Mouse (Mus musculus) adrenal gland, postnatal 14 days (tissue): ENCODE measurements at regions not wholly inside any gene's neighbourhood (a gene's known extent, or its start where the extent isn't known, plus 50 kb on each side); places are given as distances from the start of the nearest gene placed in this dataset.

Experiments
- DNase-seq: peaks from one replicate; pipeline ENCODE4 v3.0.0; 2021; ENCODE audit warnings: mixed read lengths

DNA sequence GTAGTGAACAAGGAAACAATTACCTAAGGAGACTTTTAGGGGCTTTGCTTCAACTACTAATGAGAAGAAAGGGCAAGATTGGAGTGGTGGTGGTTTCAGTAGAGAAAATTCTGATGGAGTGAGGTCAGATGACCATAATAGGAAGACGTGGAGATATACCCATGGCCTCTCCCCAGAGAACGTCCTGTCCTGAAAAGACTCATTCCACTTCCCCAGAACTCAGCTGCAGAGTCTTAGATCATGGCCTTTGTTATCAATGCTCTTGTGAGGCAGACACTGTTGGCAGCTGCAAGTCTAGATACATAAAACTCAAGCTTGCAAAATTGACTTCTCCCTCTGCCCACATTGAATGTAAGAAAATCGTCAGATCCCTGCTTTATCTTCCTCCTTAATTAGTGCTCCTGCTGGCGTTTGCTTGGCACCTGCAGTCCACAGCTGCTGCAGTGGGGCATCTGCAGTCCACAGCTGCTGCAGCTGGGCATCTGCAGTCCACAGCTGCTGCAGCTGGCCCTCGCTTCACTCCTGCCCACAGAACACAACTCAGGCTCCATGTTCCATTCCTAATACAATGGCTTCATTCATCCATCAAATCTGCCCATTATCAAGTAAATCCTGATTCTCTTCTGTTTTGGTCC is 162.5 kb downstream of the Cxcl12 start:
- DNase-seq: no peak

- DNase-seq: no peak
These were observed 164.3 kb downstream of the Cxcl12 start for GRCm38 (mm10) chr6:117332641-117333040.

DNA sequence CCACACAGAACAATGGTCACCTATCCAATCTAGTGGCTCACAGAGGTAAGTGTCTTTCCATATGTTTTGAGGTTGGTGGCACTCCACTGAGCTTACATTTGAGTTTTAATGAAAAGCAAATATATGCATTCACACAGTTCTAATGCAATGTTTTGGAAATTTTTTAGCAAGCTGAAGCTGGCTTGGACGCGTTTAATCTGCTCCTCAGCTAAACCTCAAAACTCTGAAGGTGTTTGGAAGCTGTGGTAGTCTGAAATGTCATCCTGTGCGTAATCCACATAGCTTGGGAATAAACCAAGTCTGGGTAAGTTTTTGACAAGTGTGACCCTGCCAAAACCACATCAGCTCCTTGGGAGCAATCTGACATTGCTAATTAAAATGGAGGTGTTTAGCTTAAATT is 173.8 kb downstream of the Cxcl12 start:
- DNase-seq: no peak

- no peak for DNase-seq
These were observed 179.0 kb downstream of the Cxcl12 start for GRCm38 (mm10) chr6:117347356-117347755.

DNA sequence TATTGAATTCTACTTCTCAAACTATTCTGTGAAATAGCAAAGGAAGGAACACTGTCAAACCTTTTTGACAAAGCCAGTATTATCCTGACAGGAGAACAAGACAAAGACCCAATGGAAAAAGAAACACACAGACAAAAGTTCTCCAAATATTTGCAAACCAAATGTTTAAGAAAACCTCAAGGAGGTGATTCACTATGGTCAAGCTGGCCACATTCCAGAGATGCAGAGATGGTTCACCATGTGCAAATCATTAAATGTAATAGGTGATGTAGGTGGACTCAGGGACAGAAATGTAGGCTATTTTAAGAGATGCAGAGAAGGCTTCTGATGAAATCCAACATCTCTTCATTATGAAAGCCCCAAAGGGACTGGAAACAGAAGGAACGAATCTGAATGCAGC is 183.5 kb downstream of the Cxcl12 start:
- DNase-seq: no peak

DNA sequence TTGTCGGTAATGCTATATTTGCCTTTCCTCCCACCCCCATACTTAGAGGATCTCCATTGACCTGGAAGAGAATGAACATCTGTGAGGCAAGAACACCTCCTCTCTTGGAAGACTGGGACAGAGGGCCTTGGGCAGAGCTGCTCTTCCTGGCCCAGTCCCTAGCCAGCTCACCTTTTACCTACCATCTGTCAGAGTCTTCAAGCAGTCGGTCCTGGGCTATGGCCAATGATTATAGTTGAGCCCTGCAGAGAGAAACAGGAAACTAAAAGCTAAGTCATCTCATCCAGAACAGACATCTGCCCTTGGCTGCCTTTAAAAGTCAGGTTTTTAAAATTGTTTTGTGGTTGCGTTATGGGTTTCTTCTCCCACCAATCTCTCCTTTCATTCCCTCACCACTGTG is 184.8 kb downstream of the Cxcl12 start:
- DNase-seq: no peak

- no peak for DNase-seq
These were observed 187.8 kb downstream of the Cxcl12 start for GRCm38 (mm10) chr6:117356101-117356500.

DNA sequence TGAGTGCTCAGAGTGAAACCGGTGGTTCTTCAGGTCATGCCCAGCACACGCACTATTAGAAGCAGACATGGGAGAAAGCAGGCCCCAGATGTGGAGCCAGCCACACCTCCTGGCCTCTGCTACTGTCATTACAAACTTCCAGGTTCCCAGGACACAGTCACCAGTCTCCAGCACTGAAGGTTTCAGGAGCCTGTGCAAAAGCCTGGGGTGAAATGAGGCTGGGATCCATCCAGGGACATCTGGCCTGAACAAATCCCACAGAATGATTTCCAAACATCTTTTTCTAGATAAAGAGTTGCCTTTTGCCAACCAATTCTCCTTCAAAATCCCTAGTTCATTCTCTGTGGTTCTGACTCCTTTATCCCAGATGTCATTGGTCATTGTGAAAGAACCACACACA is 191.1 kb downstream of the Cxcl12 start:
- DNase-seq: peak; percentile 14

GRCm38 (mm10) chr6:117366563-117366962 is 198.2 kb downstream of the Cxcl12 start:
- DNase-seq: no peak

DNA sequence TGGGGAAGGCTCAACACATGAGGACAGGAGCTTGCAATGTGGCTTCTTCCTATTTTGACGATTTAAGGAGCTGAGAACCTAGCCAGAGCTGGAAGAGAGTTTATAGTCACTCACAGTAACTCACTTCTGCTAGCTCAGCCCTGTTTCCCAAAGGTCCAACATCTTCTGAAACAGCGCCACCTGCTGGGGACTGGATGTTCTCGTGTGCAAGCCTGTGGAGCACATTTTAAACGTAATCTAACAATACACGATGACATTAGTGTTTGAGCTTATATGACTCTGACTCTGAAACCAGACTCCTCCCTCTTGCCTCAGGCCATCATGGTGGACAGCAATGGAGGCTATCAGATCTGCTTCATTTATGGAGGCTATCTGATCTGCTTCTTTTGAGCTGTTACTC is 207.7 kb downstream of the Cxcl12 start:
- no peak for DNase-seq

- peak; percentile 9 for DNase-seq
These were observed 211.6 kb downstream of the Cxcl12 start for GRCm38 (mm10) chr6:117379904-117380303.

DNA sequence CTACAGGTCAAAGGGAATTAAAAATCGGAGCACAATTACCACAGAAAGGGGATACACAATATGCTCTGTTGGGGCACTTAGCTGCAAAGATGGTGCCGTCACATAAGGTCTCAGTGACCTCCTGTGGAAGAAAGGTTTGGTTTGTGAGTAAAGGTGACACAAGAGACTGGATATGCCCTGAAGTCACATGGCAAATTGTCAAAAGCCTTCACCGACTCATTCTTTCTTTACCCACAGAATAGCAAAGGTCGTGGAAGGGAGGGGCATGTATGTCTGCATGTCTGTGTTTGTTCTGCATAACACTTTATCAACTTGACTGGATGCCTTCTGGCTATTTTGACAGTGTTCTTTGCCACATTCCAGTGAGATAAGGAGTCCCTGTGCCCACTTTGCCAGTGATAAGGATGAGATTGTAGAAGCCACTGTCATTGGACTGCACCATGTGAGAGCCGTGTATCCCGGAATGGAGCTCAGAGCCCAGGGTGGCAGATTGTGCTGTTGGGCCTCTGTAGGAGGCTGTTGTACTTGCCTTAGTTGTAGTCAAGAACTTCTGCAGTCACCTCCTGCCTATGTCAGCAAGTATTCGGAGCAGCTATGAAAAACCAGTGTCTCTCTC is 222.0 kb downstream of the Cxcl12 start:
- no peak for DNase-seq

GRCm38 (mm10) chr6:117393480-117393879 is 225.1 kb downstream of the Cxcl12 start:
- DNase-seq: no peak

GRCm38 (mm10) chr6:117405589-117406311 is 237.4 kb downstream of the Cxcl12 start:
- no peak for DNase-seq

- DNase-seq: no peak
These were observed 237.9 kb downstream of the Cxcl12 start for GRCm38 (mm10) chr6:117406312-117406595.

- DNase-seq: no peak
These were observed 238.4 kb downstream of the Cxcl12 start for GRCm38 (mm10) chr6:117406757-117407156.

- no peak for DNase-seq
These were observed 239.0 kb downstream of the Cxcl12 start for GRCm38 (mm10) chr6:117407206-117407858.

GRCm38 (mm10) chr6:117407953-117408352 is 239.6 kb downstream of the Cxcl12 start:
- no peak for DNase-seq

- peak; percentile 39 for DNase-seq
These were observed 240.8 kb downstream of the Cxcl12 start for GRCm38 (mm10) chr6:117408971-117409783.

GRCm38 (mm10) chr6:117414926-117415325 is 246.6 kb downstream of the Cxcl12 start:
- DNase-seq: no peak

GRCm38 (mm10) chr6:117415901-117416300 is 247.6 kb downstream of the Cxcl12 start:
- DNase-seq: no peak

GRCm38 (mm10) chr6:117416461-117416860 is 248.1 kb downstream of the Cxcl12 start:
- no peak for DNase-seq
